Mouse (Mus musculus) heart, embryonic 10.5 days (tissue): ENCODE measurements around the gene Eif3b. TPM values are rescaled to one million over a fixed set of nuclear protein-coding genes. Genes with fewer than 3 reads are reported as not detected.

ENCODE experiments used
- DNase-seq: peaks from one replicate; pipeline ENCODE4 v3.0.0-alpha.2; 2017; ENCODE audit warnings: low spot score
- H3K27ac ChIP-seq: fragments of 300-500 bp; sonication (generic); 2 replicates; pipeline ENCODE4 v1.5.1; 2016; ENCODE audit warnings: mild to moderate bottlenecking
- H3K27me3 ChIP-seq: fragments of 300-500 bp; sonication (generic); 2 replicates; pipeline ENCODE4 v1.6.1; 2016; ENCODE audit warnings: mild to moderate bottlenecking; ENCODE audit not compliant: poor library complexity, insufficient read depth, severe bottlenecking
- H3K36me3 ChIP-seq: fragments of 300-500 bp; sonication (generic); 2 replicates; pipeline ENCODE4 v1.6.1; 2016; ENCODE audit warnings: mild to moderate bottlenecking, moderate library complexity
- H3K4me1 ChIP-seq: fragments of 300-500 bp; sonication (generic); 2 replicates; pipeline ENCODE4 v1.6.1; 2016; ENCODE audit warnings: mild to moderate bottlenecking
- H3K4me3 ChIP-seq: fragments of 300-500 bp; sonication (generic); 2 replicates; pipeline ENCODE4 v1.5.1; 2016; ENCODE audit warnings: mild to moderate bottlenecking, moderate library complexity
- H3K9me3 ChIP-seq: fragments of 300-500 bp; sonication (generic); 2 replicates; pipeline ENCODE4 v1.6.1; 2016; ENCODE audit warnings: mild to moderate bottlenecking, moderate library complexity
- whole genome bisulfite sequencing: fragments of 180-500 bp; shearing (Covaris S2); methylation state at CpG from one replicate; pipeline ENCODE4 v1.1.7; 2016; 5-methylcytosine and 5-hydroxymethylcytosine counted together
- polyA plus RNA-seq: library from polyadenylated mRNA; unstranded; fragments of >200 nt; fragmentation: Nextera tagmentation; extraction: Ambion mirVana; gene quantifications from 2 replicates; pipeline ENCODE4 v1.2.1, GENCODE M21; 2016

The Eif3b gene
- polyA plus RNA-seq, 1 experiment from 2014 or later: 201 TPM

DNA sequence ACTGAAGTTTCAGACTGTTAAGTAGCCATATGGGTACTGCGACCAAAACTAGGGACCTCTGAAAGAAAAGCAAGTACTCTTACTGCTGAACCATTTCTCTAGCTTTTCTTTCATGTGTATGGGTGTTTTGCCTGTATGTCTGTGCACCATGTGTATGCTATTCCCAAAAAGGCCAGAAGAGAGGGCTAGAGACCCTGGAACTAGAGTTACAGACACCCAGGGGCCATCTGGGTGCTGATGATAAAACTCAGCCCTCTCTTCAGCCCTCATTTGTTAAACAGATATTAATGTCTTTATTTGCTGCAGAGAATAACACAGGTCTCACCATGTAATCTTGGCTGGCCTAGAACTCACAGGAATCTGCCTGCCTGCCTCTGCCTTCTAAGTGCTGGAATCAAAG, 34.7 kb upstream of the Eif3b start:
- Histone ChIP-seq H3K4me3 (no peak overlapping the region), H3K36me3 (0 out of 2 replicates have a peak, but pooled peaks cover 2% of the 10 kb centered on the region), H3K27ac (peak overlapping the region; percentile 88), H3K9me3 (no peaks in the 10 kb centered on the region), H3K4me1 (peaks cover 47% of the 10 kb centered on the region), H3K27me3 (no peaks in the 10 kb centered on the region)
- DNase-seq: no peak
- 88% methylated on average over 1 of the region's 1 CpGs for WGBS

DNA sequence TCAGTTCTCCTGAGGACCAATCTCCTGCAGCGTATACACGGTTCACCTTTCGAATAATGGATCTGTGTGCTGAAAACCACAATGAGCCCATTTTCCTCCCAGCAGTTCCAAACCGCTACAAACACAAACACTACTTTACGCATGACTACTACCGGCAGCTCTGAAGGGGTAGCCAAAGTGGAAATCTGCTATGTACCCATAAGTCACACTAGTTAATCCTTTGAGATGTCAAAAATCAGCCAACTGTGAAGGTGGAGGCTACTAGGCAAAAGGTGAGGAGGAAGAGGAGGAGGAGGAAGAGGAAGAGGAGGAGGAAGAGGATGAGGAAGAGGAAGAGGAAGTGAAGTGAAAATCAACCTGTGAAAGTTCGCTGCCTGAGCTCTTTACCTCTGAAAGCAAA, 31.9 kb upstream of the Eif3b start:
- Histone ChIP-seq H3K27me3 (no peaks in the 10 kb centered on the region), H3K36me3 (no peaks in the 10 kb centered on the region), H3K4me1 (peaks cover 41% of the 10 kb centered on the region), H3K27ac (no peak overlapping the region), H3K4me3 (no peak overlapping the region), H3K9me3 (no peaks in the 10 kb centered on the region)
- DNase-seq: no peak
- WGBS: 91% methylated on average over 7 of the region's 7 CpGs

DNA sequence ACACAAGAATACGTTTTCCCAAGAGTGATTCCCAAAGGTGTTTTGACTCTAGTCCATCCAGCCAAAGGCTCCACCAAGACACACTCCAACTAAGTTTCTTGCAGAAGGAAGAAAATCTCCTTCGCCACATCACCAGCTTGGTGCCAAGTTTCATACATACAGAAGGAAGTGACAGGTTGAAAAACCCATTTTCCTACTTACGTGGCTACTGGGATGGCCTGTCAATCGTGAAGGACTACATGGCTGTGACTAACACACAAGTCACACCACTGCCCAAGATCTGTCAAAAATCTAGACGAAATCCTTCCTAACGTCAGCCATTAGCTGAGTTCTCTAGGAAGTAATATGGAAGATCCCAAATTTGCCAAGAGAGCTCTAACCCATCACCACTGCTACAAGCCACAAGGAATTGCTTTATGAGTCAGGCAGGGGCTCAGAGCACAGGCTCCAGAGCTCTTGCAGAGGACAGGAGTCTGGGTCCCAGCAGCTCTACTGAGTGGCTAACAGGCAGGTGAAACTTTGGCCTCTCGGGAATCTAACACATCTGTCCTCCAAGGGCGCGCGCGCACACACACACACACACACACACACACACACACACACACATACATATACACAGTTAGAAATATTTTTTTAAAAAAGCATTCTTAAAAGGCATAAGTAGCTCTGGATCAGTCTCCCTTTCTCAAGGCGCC, 31.2 kb upstream of the Eif3b start:
- no peak for DNase-seq
- Histone ChIP-seq H3K9me3 (no peaks in the 10 kb centered on the region), H3K27ac (peak overlapping the region; percentile 90), H3K36me3 (no peaks in the 10 kb centered on the region), H3K4me1 (peaks cover 38% of the 10 kb centered on the region), H3K4me3 (peak overlapping the region; percentile 87), H3K27me3 (no peaks in the 10 kb centered on the region)
- WGBS: 69% methylated on average over 12 of the region's 12 CpGs

DNA sequence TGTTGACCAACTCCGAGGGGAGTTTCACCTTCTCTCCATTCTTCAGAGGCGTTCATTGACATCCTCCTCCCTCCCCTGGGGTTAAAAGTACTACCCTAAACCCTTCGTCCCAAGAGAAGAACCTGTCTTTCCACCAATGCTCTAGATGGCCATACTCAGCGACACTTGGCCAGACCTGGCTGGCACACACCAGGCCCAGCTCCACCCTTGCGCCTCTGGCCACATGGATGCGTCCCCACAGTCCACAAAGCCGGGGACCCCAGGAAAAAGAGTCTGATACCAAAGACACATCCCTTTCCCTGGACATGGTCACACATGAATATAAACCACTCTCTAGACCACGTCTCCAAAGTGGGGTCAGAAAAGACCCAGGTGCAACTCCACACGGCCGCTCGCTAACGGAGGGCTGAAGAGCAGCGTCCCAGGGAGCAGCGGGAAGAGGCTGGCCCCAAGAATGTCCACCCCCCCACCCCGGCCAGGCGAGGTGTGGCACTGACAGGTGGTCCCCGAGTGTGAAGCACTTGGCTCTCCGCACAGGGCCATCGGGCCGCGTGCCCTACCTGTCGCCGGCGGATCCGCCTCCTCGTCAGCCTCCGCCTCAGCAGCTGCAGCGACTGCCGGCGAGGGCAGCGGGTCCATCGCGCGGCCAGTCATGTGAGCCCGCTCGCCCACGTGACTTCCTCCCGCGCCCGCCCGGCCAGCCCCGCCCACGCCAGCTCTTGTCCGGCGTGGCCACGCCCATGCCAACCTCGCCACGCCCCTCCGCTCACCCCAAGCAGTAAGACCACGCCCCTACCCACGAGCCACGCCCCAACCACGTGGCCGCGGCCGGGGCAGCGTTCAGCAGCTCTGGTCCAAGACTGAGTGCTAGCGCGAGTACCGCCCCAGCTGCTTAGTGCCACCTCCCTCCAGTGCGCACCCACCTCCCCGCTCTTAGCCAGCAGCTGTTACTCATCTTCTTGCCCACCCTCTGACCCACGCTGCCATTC, 30.2 kb upstream of the Eif3b start, which contains the start of gene Snx8:
TSS of gene Snx8 (minus strand) at position 675 of the 989 bp plus-strand sequence.
- DNase-seq: peak; percentile 99
- Histone ChIP-seq H3K9me3 (no peaks in the 10 kb centered on the region), H3K27ac (peak within 1 kb of the TSS; percentile 90), H3K4me1 (peaks cover 29% of the 10 kb centered on the region), H3K27me3 (no peaks in the 10 kb centered on the region), H3K4me3 (peak within 1 kb of the TSS; percentile 87), H3K36me3 (no peaks in the 10 kb centered on the region)
- under 1% methylated on average over 60 of the region's 63 CpGs for WGBS

DNA sequence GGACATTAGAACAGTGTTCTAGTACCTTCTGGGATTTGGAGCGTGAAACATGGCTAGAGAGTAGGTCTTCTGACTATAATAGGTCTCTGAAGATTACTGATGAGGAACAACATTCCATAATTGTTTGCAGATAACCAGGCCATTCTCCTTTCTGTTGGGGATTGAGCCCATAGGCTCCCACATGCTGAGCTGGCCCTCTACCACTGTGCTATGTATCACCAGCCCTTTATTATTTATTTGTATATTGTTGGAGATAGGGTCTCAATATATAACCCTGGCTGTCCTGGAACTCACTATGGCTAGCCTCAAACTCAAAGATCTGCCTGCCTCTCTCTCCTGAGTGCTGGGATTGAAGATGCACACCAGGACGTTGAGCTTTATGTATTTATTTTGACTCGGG, 29.5 kb upstream of the Eif3b start:
- H3K4me1 ChIP-seq: peaks cover 22% of the 10 kb centered on the region
- no peak for DNase-seq
- peak overlapping the region; percentile 90 for H3K27ac ChIP-seq
- peak overlapping the region; percentile 87 for H3K4me3 ChIP-seq
- no peaks in the 10 kb centered on the region for H3K27me3 ChIP-seq
- 68% methylated on average over 3 of the region's 3 CpGs for WGBS
- H3K9me3 ChIP-seq: no peaks in the 10 kb centered on the region
- H3K36me3 ChIP-seq: no peaks in the 10 kb centered on the region

DNA sequence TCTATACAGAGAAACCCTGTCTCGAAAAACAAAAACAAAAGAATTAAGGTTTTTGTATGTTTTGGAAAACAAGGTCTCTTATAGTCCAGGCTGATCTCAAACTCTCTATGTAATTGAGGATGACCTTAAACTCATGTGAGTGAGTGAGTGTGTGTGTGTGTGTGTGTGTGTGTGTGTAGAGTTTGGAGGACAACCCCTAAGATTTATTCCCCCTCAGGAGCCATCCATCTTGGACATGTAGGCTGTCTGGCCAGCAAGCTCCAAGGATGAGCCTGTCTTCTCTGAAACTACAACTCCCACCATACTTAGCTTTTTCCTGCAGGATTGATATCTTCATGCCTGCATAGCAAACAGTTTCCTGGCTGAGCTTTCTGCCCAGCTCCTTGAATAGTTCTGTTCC, 27.7 kb upstream of the Eif3b start:
- H3K27me3 ChIP-seq: no peaks in the 10 kb centered on the region
- H3K36me3 ChIP-seq: no peaks in the 10 kb centered on the region
- 69% methylated on average over 1 of the region's 1 CpGs for WGBS
- H3K9me3 ChIP-seq: no peaks in the 10 kb centered on the region
- no peak overlapping the region for H3K4me3 ChIP-seq
- no peak overlapping the region for H3K27ac ChIP-seq
- peaks cover 22% of the 10 kb centered on the region for H3K4me1 ChIP-seq
- DNase-seq: no peak

DNA sequence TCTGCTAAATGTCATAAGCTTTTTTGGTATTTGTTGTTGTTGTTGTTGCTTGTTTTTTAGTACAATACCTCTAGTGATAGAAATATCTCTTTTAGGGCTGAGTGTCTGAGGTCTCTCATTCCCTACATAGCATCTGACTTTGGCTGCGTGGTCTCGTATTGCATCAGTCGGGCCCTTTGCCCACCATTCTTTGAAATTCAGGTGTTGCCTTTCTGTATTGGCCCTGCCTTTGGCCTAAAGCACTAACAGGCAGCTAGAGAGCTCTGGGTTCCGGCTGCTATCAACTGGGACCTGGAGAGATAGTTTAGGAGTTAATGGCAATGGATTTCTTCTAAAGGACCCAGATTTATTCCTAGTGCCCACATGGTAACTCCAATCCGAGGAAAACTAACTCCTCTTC, 27.1 kb upstream of the Eif3b start:
- Histone ChIP-seq H3K9me3 (no peaks in the 10 kb centered on the region), H3K27ac (no peak overlapping the region), H3K27me3 (no peaks in the 10 kb centered on the region), H3K36me3 (no peaks in the 10 kb centered on the region), H3K4me1 (peaks cover 19% of the 10 kb centered on the region), H3K4me3 (no peak overlapping the region)
- WGBS: 83% methylated on average over 5 of the region's 5 CpGs
- no peak for DNase-seq

DNA sequence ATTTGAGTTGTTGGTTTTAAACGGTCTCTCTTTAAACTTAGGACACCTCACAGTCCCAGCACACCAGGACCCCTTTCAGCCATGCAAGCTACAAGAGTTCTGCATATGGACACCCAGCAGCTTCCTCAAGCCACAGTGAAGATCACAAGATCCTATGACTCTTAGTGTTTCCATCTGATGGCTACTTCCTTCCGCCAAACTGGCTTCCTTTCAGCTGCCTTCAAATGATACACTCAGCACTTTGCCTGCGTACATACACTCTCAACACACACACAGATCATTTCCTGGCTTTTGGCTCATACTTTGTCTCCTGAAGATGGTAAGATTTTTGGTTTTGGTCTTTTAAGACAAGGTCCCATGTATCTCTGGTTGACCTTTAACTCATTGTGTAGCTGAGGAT, 26.4 kb upstream of the Eif3b start:
- H3K36me3 ChIP-seq: no peaks in the 10 kb centered on the region
- H3K4me3 ChIP-seq: no peak overlapping the region
- no peak overlapping the region for H3K27ac ChIP-seq
- H3K4me1 ChIP-seq: peaks cover 12% of the 10 kb centered on the region
- H3K9me3 ChIP-seq: no peaks in the 10 kb centered on the region
- DNase-seq: no peak
- WGBS: 82% methylated on average over 3 of the region's 3 CpGs
- H3K27me3 ChIP-seq: no peaks in the 10 kb centered on the region

DNA sequence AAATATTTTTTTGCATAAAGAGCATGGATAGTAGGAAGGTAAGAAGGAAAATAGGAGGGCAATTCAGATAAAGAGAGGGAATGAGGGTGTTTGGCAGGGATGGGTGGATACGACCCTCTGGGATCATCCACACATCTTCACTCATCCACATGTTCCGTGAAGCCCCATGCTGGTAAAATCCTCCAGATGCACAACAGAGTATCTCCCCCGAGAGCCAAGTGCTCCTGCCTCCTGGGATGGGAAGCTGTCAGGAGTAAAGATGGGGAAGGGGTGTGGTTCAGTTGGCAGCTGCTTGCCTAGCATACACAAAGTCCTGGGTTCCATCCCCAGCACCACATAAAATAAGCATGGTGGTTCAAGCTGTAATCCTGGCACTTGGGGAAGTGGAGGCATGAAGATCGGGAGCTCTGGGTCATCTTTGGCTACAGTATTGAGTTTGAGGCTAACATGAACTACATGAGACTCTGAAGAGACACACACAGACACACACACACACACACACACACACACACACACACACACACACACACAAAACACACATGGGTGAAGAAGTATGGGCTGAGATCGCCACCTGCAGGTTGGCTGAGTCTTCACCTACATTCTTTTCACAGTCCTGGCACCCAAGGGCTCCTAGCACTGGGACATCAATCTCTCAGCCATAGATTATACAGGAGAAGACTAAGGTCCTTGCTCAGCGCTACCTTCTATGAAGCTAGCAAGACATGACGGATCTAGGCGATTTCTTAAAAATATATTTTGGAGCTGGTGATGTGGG, 22.8 kb upstream of the Eif3b start:
- no peak overlapping the region for H3K4me3 ChIP-seq
- no peaks in the 10 kb centered on the region for H3K36me3 ChIP-seq
- no peaks in the 10 kb centered on the region for H3K4me1 ChIP-seq
- no peak for DNase-seq
- no peaks in the 10 kb centered on the region for H3K9me3 ChIP-seq
- WGBS: 59% methylated on average over 8 of the region's 8 CpGs
- H3K27me3 ChIP-seq: no peaks in the 10 kb centered on the region
- no peak overlapping the region for H3K27ac ChIP-seq

DNA sequence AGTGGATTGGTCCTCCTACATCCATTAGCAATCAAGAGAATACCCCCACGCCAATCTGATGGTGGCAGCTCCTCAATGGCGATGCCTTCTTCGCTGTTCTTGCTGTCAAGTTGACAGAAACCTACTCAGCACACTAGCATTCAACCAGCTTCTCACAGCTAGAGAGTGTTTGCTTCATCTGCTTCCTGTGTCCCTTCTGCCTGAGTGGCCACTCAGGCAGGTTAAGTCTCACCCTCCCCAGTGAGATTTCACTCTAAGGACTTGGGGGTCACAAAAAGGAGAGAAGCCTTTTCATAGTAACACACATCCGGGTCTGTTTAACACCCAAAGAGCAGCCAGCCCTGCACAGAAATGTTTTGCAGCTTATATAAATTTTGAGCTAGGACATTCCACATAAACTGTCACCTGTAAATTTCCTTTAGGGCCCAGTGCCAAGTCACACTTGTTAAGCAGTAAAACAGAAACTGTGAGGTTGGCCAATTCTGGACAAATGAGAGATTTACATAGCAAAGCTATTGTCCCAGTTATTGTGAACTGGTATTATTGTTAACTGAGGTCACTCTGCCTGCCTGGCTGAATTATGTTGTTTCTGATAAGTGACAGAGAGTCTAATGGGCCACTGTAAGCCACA, 16.4 kb upstream of the Eif3b start:
- no peak overlapping the region for H3K27ac ChIP-seq
- DNase-seq: no peak
- no peak overlapping the region for H3K4me3 ChIP-seq
- no peaks in the 10 kb centered on the region for H3K4me1 ChIP-seq
- 79% methylated on average over 4 of the region's 4 CpGs for WGBS
- no peaks in the 10 kb centered on the region for H3K36me3 ChIP-seq
- H3K9me3 ChIP-seq: no peaks in the 10 kb centered on the region
- H3K27me3 ChIP-seq: no peaks in the 10 kb centered on the region

DNA sequence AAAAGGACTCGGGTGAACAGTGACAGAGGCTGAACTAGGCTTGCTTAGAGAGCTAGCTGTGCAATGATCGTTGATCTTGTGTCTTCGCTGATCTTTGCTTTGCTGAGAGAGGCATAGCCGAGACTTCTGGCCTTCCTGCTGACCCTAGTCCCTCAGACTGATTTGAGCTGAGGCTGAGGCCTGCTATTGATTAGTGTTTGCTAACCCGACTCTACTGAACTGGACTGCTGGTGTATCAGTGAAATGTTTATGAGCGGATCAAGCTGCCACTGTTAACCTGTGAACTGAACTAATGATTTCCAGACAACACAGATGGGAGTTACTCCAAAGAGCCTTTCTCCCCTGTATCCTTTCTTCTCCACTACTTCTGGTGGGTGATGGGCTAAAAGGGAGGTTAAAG, 14.0 kb upstream of the Eif3b start:
- no peak for DNase-seq
- WGBS: 82% methylated on average over 6 of the region's 6 CpGs
- H3K9me3 ChIP-seq: no peaks in the 10 kb centered on the region
- no peak overlapping the region for H3K4me3 ChIP-seq
- no peak overlapping the region for H3K27ac ChIP-seq
- H3K4me1 ChIP-seq: no peaks in the 10 kb centered on the region
- H3K27me3 ChIP-seq: no peaks in the 10 kb centered on the region
- H3K36me3 ChIP-seq: no peaks in the 10 kb centered on the region

DNA sequence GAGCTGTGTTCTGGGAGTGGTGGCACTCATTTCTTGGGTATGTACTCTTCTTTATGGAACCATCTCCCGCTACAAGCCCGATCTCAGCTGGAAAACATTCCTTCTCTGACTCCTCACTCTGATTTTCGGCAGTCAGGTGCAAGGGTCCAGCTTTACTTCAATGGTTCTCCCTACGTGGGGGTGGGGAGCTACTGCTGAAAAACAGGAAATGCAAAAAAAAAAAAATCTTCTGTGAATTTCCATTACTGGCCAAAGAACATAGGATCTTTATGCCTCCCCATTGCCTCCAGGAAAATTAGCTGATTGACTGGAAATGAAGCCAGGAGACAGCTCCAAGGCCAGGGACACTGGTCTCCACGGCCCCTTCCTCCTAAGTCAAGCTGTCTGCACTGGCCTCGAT, 12.5 kb upstream of the Eif3b start:
- no peak overlapping the region for H3K4me3 ChIP-seq
- H3K27me3 ChIP-seq: no peaks in the 10 kb centered on the region
- DNase-seq: no peak
- H3K4me1 ChIP-seq: no peaks in the 10 kb centered on the region
- no peaks in the 10 kb centered on the region for H3K9me3 ChIP-seq
- no peaks in the 10 kb centered on the region for H3K36me3 ChIP-seq
- H3K27ac ChIP-seq: no peak overlapping the region
- 68% methylated on average over 6 of the region's 6 CpGs for WGBS
